Mouse (Mus musculus): ENCODE results near the gene Vwa8. TPM values are rescaled to one million over a fixed set of nuclear protein-coding genes. Genes with fewer than 3 reads are reported as not detected.

The Vwa8 gene
- polyA plus RNA-seq, 1 experiment from 2014 or later, result 13.3 TPM

- DNase-seq (ENCODE audit: low spot score) (no peak), ATAC-seq (replicated peaks; ENCODE audit: low FRiP score, low TSS enrichment, low read depth) (no peak)
- WGBS, result 82% methylated on average over 6 of the region's 6 CpGs
- Histone ChIP-seq H3K27ac (ENCODE audit: low read depth) (no peak overlapping the region), H3K4me2 (ENCODE audit: low read length) (no peak overlapping the region), H3K9me3 (ENCODE audit: control insufficient read depth, low read length) (no peaks in the 10 kb centered on the region), H3K27me3 (replicated peaks; ENCODE audit: control insufficient read depth, insufficient read depth, low read length) (no peaks in the 10 kb centered on the region), H3K4me3 (ENCODE audit: low read depth, low read length) (no peak overlapping the region), H3K36me3 (ENCODE audit: control insufficient read depth, insufficient read depth, low read length) (0 out of 2 replicates have a peak, but pooled peaks cover 4% of the 10 kb centered on the region), H3K9ac (ENCODE audit: low read length) (no peak overlapping the region), H3K4me1 (replicated peaks; ENCODE audit: control insufficient read depth, insufficient read depth, low read length) (no peaks in the 10 kb centered on the region)
Observed at GRCm38 (mm10) chr14:79047956-79048355, 199.1 kb downstream of the Vwa8 start.

GRCm38 (mm10) chr14:79049544-79049943, 200.7 kb downstream of the Vwa8 start:
- ATAC-seq (replicated peaks; ENCODE audit: low FRiP score, low TSS enrichment, low read depth), result no peak
- 74% methylated on average over 11 of the region's 11 CpGs for WGBS

GRCm38 (mm10) chr14:79065636-79066035, 216.8 kb downstream of the Vwa8 start:
- no peak overlapping the region for H3K27ac ChIP-seq (ENCODE audit: low read depth)
- H3K36me3 ChIP-seq (ENCODE audit: control insufficient read depth, insufficient read depth, low read length), result peaks cover 4% of the 10 kb centered on the region; the same call in 1 of the 2 replicates
- no peak overlapping the region for H3K9ac ChIP-seq (ENCODE audit: low read length)
- H3K4me1 ChIP-seq (replicated peaks; ENCODE audit: control insufficient read depth, insufficient read depth, low read length), result peaks cover 10% of the 10 kb centered on the region; the same call in 1 of the 2 replicates
- no peak for DNase-seq (ENCODE audit: low spot score)
- no peaks in the 10 kb centered on the region for H3K9me3 ChIP-seq (ENCODE audit: control insufficient read depth, low read length)
- no peak overlapping the region for H3K4me3 ChIP-seq (ENCODE audit: low read depth, low read length)
- no peak overlapping the region for H3K4me2 ChIP-seq (ENCODE audit: low read length)
- 76% methylated on average over 3 of the region's 3 CpGs for WGBS
- H3K27me3 ChIP-seq (replicated peaks; ENCODE audit: control insufficient read depth, insufficient read depth, low read length), result no peaks in the 10 kb centered on the region
- ATAC-seq (replicated peaks; ENCODE audit: low FRiP score, low TSS enrichment, low read depth), result no peak

More at GRCm38 (mm10) chr14:79049544-79049943, 200.7 kb downstream of the Vwa8 start:
- DNase-seq (ENCODE audit: low spot score), result no peak
- Histone ChIP-seq H3K9ac (ENCODE audit: low read length) (no peak overlapping the region), H3K27me3 (replicated peaks; ENCODE audit: control insufficient read depth, insufficient read depth, low read length) (no peaks in the 10 kb centered on the region), H3K4me1 (replicated peaks; ENCODE audit: control insufficient read depth, insufficient read depth, low read length) (no peaks in the 10 kb centered on the region), H3K9me3 (ENCODE audit: control insufficient read depth, low read length) (no peaks in the 10 kb centered on the region), H3K36me3 (ENCODE audit: control insufficient read depth, insufficient read depth, low read length) (no peaks in the 10 kb centered on the region), H3K4me3 (ENCODE audit: low read depth, low read length) (no peak overlapping the region), H3K27ac (ENCODE audit: low read depth) (no peak overlapping the region), H3K4me2 (ENCODE audit: low read length) (no peak overlapping the region)

GRCm38 (mm10) chr14:79069515-79069914, 220.7 kb downstream of the Vwa8 start:
- Histone ChIP-seq H3K4me2 (ENCODE audit: low read length) (no peak overlapping the region), H3K9me3 (ENCODE audit: control insufficient read depth, low read length) (no peaks in the 10 kb centered on the region), H3K4me1 (replicated peaks; ENCODE audit: control insufficient read depth, insufficient read depth, low read length) (peaks cover 5% of the 10 kb centered on the region; the same call in 1 of the 2 replicates), H3K27ac (ENCODE audit: low read depth) (no peak overlapping the region), H3K36me3 (ENCODE audit: control insufficient read depth, insufficient read depth, low read length) (peaks cover 4% of the 10 kb centered on the region; the same call in 1 of the 2 replicates), H3K9ac (ENCODE audit: low read length) (no peak overlapping the region), H3K27me3 (replicated peaks; ENCODE audit: control insufficient read depth, insufficient read depth, low read length) (no peaks in the 10 kb centered on the region), H3K4me3 (ENCODE audit: low read depth, low read length) (no peak overlapping the region)
- WGBS, result 93% methylated on average over 1 of the region's 1 CpGs
- ATAC-seq (replicated peaks; ENCODE audit: low FRiP score, low TSS enrichment, low read depth) (no peak), DNase-seq (ENCODE audit: low spot score) (no peak)

GRCm38 (mm10) chr14:79074786-79075185, 225.9 kb downstream of the Vwa8 start:
- no peaks in the 10 kb centered on the region for H3K36me3 ChIP-seq (ENCODE audit: control insufficient read depth, insufficient read depth, low read length)
- H3K4me1 ChIP-seq (replicated peaks; ENCODE audit: control insufficient read depth, insufficient read depth, low read length), result no peaks in the 10 kb centered on the region
- no peaks in the 10 kb centered on the region for H3K9me3 ChIP-seq (ENCODE audit: control insufficient read depth, low read length)
- no peak for ATAC-seq (replicated peaks; ENCODE audit: low FRiP score, low TSS enrichment, low read depth)
- H3K4me2 ChIP-seq (ENCODE audit: low read length), result no peak overlapping the region
- no peaks in the 10 kb centered on the region for H3K27me3 ChIP-seq (replicated peaks; ENCODE audit: control insufficient read depth, insufficient read depth, low read length)
- H3K27ac ChIP-seq (ENCODE audit: low read depth), result no peak overlapping the region
- WGBS, result 78% methylated on average over 8 of the region's 8 CpGs
- H3K9ac ChIP-seq (ENCODE audit: low read length), result no peak overlapping the region
- no peak overlapping the region for H3K4me3 ChIP-seq (ENCODE audit: low read depth, low read length)
- no peak for DNase-seq (ENCODE audit: low spot score)

- no peak overlapping the region for H3K9ac ChIP-seq (ENCODE audit: low read length)
- H3K36me3 ChIP-seq (ENCODE audit: control insufficient read depth, insufficient read depth, low read length), result no peaks in the 10 kb centered on the region
- DNase-seq (ENCODE audit: low spot score) (peak; percentile 38), ATAC-seq (replicated peaks; ENCODE audit: low FRiP score, low TSS enrichment, low read depth) (no peak)
- H3K4me3 ChIP-seq (ENCODE audit: low read depth, low read length), result no peak overlapping the region
- WGBS, result 59% methylated on average over 9 of the region's 9 CpGs
- no peaks in the 10 kb centered on the region for H3K9me3 ChIP-seq (ENCODE audit: control insufficient read depth, low read length)
- no peaks in the 10 kb centered on the region for H3K4me1 ChIP-seq (replicated peaks; ENCODE audit: control insufficient read depth, insufficient read depth, low read length)
- no peak overlapping the region for H3K27ac ChIP-seq (ENCODE audit: low read depth)
- H3K4me2 ChIP-seq (ENCODE audit: low read length), result no peak overlapping the region
- no peaks in the 10 kb centered on the region for H3K27me3 ChIP-seq (replicated peaks; ENCODE audit: control insufficient read depth, insufficient read depth, low read length)
Observed at GRCm38 (mm10) chr14:79076560-79077300, 227.9 kb downstream of the Vwa8 start.

- H3K27me3 ChIP-seq (replicated peaks; ENCODE audit: control insufficient read depth, insufficient read depth, low read length), result no peaks in the 10 kb centered on the region
- ATAC-seq (replicated peaks; ENCODE audit: low FRiP score, low TSS enrichment, low read depth), result no peak
Observed at GRCm38 (mm10) chr14:79083573-79083972, 234.7 kb downstream of the Vwa8 start.

GRCm38 (mm10) chr14:79086006-79086405, 237.2 kb downstream of the Vwa8 start:
- no peaks in the 10 kb centered on the region for H3K9me3 ChIP-seq (ENCODE audit: control insufficient read depth, low read length)
- no peak overlapping the region for H3K4me3 ChIP-seq (ENCODE audit: low read depth, low read length)
- no peak overlapping the region for H3K4me2 ChIP-seq (ENCODE audit: low read length)
- peaks cover 12% of the 10 kb centered on the region; the same call in 1 of the 2 replicates for H3K4me1 ChIP-seq (replicated peaks; ENCODE audit: control insufficient read depth, insufficient read depth, low read length)
- ATAC-seq (replicated peaks; ENCODE audit: low FRiP score, low TSS enrichment, low read depth), result no peak
- H3K27me3 ChIP-seq (replicated peaks; ENCODE audit: control insufficient read depth, insufficient read depth, low read length), result no peaks in the 10 kb centered on the region
- 80% methylated on average over 5 of the region's 5 CpGs for WGBS
- no peak overlapping the region for H3K9ac ChIP-seq (ENCODE audit: low read length)
- peak; percentile 42 for DNase-seq (ENCODE audit: low spot score)
- no peak overlapping the region for H3K27ac ChIP-seq (ENCODE audit: low read depth)
- no peaks in the 10 kb centered on the region for H3K36me3 ChIP-seq (ENCODE audit: control insufficient read depth, insufficient read depth, low read length)

More at GRCm38 (mm10) chr14:79083573-79083972, 234.7 kb downstream of the Vwa8 start:
- no peak overlapping the region for H3K4me2 ChIP-seq (ENCODE audit: low read length)
- no peak for DNase-seq (ENCODE audit: low spot score)
- no peaks in the 10 kb centered on the region for H3K36me3 ChIP-seq (ENCODE audit: control insufficient read depth, insufficient read depth, low read length)
- 49% methylated on average over 7 of the region's 7 CpGs for WGBS
- H3K9me3 ChIP-seq (ENCODE audit: control insufficient read depth, low read length), result no peaks in the 10 kb centered on the region
- no peak overlapping the region for H3K4me3 ChIP-seq (ENCODE audit: low read depth, low read length)
- H3K27ac ChIP-seq (ENCODE audit: low read depth), result no peak overlapping the region
- no peak overlapping the region for H3K9ac ChIP-seq (ENCODE audit: low read length)
- H3K4me1 ChIP-seq (replicated peaks; ENCODE audit: control insufficient read depth, insufficient read depth, low read length), result 0 out of 2 replicates have a peak, but pooled peaks cover 3% of the 10 kb centered on the region

- DNase-seq (ENCODE audit: low spot score) (no peak), ATAC-seq (replicated peaks; ENCODE audit: low FRiP score, low TSS enrichment, low read depth) (0 out of 2 replicates have a peak, but pooled peaks have one; percentile 19)
- Histone ChIP-seq H3K4me3 (ENCODE audit: low read depth, low read length) (no peak overlapping the region), H3K9me3 (ENCODE audit: control insufficient read depth, low read length) (peaks cover 4% of the 10 kb centered on the region), H3K9ac (ENCODE audit: low read length) (no peak overlapping the region), H3K36me3 (ENCODE audit: control insufficient read depth, insufficient read depth, low read length) (0 out of 2 replicates have a peak, but pooled peaks cover 5% of the 10 kb centered on the region), H3K27me3 (replicated peaks; ENCODE audit: control insufficient read depth, insufficient read depth, low read length) (no peaks in the 10 kb centered on the region), H3K4me1 (replicated peaks; ENCODE audit: control insufficient read depth, insufficient read depth, low read length) (peaks cover 12% of the 10 kb centered on the region; the same call in 1 of the 2 replicates), H3K27ac (ENCODE audit: low read depth) (no peak overlapping the region), H3K4me2 (ENCODE audit: low read length) (no peak overlapping the region)
- WGBS, result 21% methylated on average over 2 of the region's 2 CpGs
Observed at GRCm38 (mm10) chr14:79089464-79089863, 240.6 kb downstream of the Vwa8 start.

Measured in intestine, embryonic 14.5 days (tissue).